Mouse (Mus musculus): ENCODE data around the gene Rbm8a. TPM values are rescaled to one million over a fixed set of nuclear protein-coding genes. Genes with fewer than 3 reads are reported as not detected.

The Rbm8a gene
- total and polyA plus RNA-seq, 3 experiments = 47.4 to 115 (median 47.6) TPM

DNA sequence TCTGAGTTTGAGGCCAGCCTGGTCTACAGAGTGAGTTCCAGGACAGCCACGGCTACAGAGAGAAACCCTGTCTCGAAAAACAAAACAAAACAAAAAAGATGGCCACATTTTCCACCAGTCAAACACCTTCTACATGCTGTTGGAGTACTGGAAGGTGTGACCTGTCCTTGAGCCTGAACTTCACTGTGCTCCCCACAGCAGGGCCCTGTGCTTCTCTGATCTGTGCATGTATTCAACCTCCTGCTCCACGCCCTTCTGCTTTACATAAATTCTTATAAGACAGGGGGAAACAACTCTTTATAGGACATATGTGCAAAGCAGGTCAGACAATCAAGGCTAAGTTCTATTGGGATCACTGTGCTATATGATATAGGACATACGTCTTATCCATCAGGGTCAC lies 6.5 kb upstream of the Rbm8a start:
- no peak for ATAC-seq (ENCODE audit: extremely low read depth, insufficient number of reproducible peaks, low FRiP score, poor library complexity, severe bottlenecking)
- Histone ChIP-seq H3K4me1 (ENCODE audit: insufficient read depth, low read depth, low read length) (no peaks in the 10 kb centered on the region; the same call in 1 of the 2 replicates), H3K4me3 (ENCODE audit: low read depth, low read length) (no peak overlapping the region), H3K27me3 (ENCODE audit: insufficient read depth, low read length) (no peaks in the 10 kb centered on the region), H3K9me3 (replicated peaks) (no peaks in the 10 kb centered on the region), H3K36me3 (replicated peaks) (peaks cover 64% of the 10 kb centered on the region)
- no peak for DNase-seq (ENCODE audit: low spot score)
- TF ChIP-seq POLR2AphosphoS5 (IDR thresholded peaks at IDR 0.05; ENCODE audit: insufficient replicate concordance, low read depth, low read length) (no peak), TAL1 (conservative IDR thresholded peaks at IDR 0.05; ENCODE audit: low read depth, low read length) (no peak), GATA1 (IDR thresholded peaks at IDR 0.05; ENCODE audit: borderline replicate concordance, low read length) (no peak), GATA2 (IDR thresholded peaks at IDR 0.05; ENCODE audit: borderline replicate concordance, low read depth, low read length) (no peak), CTCF (IDR thresholded peaks at IDR 0.05; ENCODE audit: low read depth, low read length) (no peak)

DNA sequence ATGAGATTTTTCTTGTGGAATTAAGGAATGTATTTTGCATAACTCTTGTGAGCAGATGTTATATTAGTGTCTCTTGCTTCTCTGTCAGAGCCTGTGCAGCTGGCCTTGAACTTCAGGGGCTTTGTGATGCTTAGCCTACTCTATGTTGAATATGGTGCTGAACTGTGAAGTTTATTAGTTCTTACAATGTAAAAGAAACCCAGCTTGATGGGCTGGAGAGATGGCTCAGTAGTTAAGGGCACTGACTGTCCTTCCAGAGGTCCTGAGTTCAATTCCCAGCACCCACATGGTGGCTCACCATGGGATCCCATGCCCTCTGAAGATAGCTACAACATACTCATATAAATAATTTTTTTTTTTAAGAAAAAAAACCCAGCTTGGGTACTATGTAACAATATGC lies 2.3 kb downstream of the Rbm8a start:
- no peak for DNase-seq (ENCODE audit: low spot score)
- Histone ChIP-seq H3K9me3 (replicated peaks) (no peaks in the 10 kb centered on the region), H3K36me3 (replicated peaks) (peaks cover 40% of the 10 kb centered on the region), H3K4me1 (ENCODE audit: insufficient read depth, low read depth, low read length) (peaks cover 46% of the 10 kb centered on the region), H3K27me3 (ENCODE audit: insufficient read depth, low read length) (no peaks in the 10 kb centered on the region), H3K4me3 (ENCODE audit: low read depth, low read length) (no peak overlapping the region)
- no peak for ATAC-seq (ENCODE audit: extremely low read depth, insufficient number of reproducible peaks, low FRiP score, poor library complexity, severe bottlenecking)
- no peak for TF ChIP-seq GATA2 (IDR thresholded peaks at IDR 0.05; ENCODE audit: borderline replicate concordance, low read depth, low read length)
- no peak for TF ChIP-seq CTCF (IDR thresholded peaks at IDR 0.05; ENCODE audit: low read depth, low read length)
- no peak for TF ChIP-seq POLR2AphosphoS5 (IDR thresholded peaks at IDR 0.05; ENCODE audit: insufficient replicate concordance, low read depth, low read length)
- TF ChIP-seq GATA1 (IDR thresholded peaks at IDR 0.05; ENCODE audit: borderline replicate concordance, low read length) = no peak
- no peak for TF ChIP-seq TAL1 (conservative IDR thresholded peaks at IDR 0.05; ENCODE audit: low read depth, low read length)

DNA sequence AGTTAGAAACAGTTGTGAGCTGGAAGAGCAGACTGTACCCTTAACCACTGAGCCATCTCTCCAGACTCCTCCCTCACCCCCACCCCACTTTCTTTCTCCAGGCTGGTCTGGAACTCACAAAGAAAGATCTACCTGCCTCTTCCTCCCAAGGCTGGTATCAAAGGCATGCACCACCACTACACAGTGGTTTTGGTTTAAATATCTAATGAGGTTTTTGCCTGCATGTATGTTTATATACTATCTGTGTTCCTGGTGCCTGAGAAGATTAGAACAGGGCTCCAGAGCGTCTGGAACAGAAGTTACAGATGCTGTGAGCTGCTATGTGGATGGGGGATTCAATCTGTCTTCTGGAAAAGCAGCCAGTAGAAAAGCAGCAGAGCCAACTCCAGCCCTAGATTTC lies 4.3 kb downstream of the Rbm8a start:
- no peaks in the 10 kb centered on the region for H3K27me3 ChIP-seq (ENCODE audit: insufficient read depth, low read length)
- no peak for DNase-seq (ENCODE audit: low spot score)
- H3K4me1 ChIP-seq (ENCODE audit: insufficient read depth, low read depth, low read length) = peaks cover 47% of the 10 kb centered on the region
- H3K36me3 ChIP-seq (replicated peaks) = peaks cover 56% of the 10 kb centered on the region
- ATAC-seq (ENCODE audit: extremely low read depth, insufficient number of reproducible peaks, low FRiP score, poor library complexity, severe bottlenecking) = no peak
- TF ChIP-seq CTCF (IDR thresholded peaks at IDR 0.05; ENCODE audit: low read depth, low read length) (no peak), POLR2AphosphoS5 (IDR thresholded peaks at IDR 0.05; ENCODE audit: insufficient replicate concordance, low read depth, low read length) (no peak), GATA2 (IDR thresholded peaks at IDR 0.05; ENCODE audit: borderline replicate concordance, low read depth, low read length) (no peak), GATA1 (IDR thresholded peaks at IDR 0.05; ENCODE audit: borderline replicate concordance, low read length) (no peak), TAL1 (conservative IDR thresholded peaks at IDR 0.05; ENCODE audit: low read depth, low read length) (no peak)
- no peaks in the 10 kb centered on the region for H3K9me3 ChIP-seq (replicated peaks)
- no peak overlapping the region for H3K4me3 ChIP-seq (ENCODE audit: low read depth, low read length)

DNA sequence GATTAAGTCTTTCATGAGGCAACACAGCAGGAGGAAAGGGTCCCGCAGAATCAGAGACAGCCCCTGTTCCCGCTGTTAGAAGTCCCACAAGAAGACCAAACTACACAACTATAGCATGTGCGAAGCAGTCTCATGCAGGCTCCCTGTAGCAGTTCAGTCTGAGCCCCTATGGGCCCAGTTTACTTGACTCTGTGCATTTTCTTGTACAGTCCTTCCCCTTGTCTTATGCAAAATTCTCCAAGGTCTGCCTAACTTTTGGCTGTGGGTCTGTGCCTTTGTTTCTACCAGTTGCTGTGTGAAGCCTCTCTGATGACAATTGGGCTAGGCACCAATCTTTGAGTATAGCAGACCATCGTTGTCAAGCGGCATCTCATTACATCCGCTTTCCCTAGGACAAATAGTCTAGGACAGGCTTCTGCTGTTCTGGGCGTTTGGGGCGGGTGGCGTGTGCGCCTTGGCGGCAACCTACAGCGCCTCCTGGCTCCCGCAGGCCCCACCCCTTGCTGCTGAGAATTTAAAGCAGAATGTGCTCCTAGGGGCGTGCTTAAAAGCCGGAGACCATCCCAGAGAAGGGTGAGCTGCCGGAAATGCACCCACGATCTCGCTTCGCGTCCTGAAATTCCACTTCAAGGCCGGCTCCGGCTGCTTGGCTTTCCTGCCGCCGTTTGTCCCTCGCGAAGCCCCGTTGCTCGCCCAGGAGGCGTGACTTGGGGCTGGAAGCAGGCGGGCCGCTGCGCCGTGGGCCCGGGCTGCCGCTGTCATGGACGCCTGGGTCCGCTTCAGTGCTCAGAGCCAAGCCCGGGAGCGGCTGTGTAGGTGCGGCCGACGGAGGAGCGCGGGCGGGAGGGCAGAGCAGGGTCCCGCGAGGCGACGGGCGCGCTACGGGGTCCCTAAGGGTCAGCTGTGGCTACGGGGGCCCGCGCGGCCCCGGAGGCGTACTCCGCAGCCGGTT lies 5.5 kb downstream of the Rbm8a start, which contains the start of the genes Pex11b and Gm42957:
Gene Pex11b, plus strand, starts transcription at position 449 of the 952 bp plus-strand sequence.
Gene Gm42957, plus strand, starts transcription at position 547 of the 952 bp plus-strand sequence.
- ATAC-seq (ENCODE audit: extremely low read depth, insufficient number of reproducible peaks, low FRiP score, poor library complexity, severe bottlenecking) (peak; percentile 71), DNase-seq (ENCODE audit: low spot score) (peak; percentile 80)
- H3K4me1 ChIP-seq (ENCODE audit: insufficient read depth, low read depth, low read length) = peaks cover 49% of the 10 kb centered on the region
- TF ChIP-seq GATA2 (IDR thresholded peaks at IDR 0.05; ENCODE audit: borderline replicate concordance, low read depth, low read length) (no peak), TAL1 (conservative IDR thresholded peaks at IDR 0.05; ENCODE audit: low read depth, low read length) (no peak), GATA1 (IDR thresholded peaks at IDR 0.05; ENCODE audit: borderline replicate concordance, low read length) (no peak), CTCF (IDR thresholded peaks at IDR 0.05; ENCODE audit: low read depth, low read length) (no peak), POLR2AphosphoS5 (IDR thresholded peaks at IDR 0.05; ENCODE audit: insufficient replicate concordance, low read depth, low read length) (no peak; the same call in 1 of the 2 replicates)
- H3K9me3 ChIP-seq (replicated peaks) = no peaks in the 10 kb centered on the region
- peak within 1 kb of the TSS; percentile 88 for H3K4me3 ChIP-seq (ENCODE audit: low read depth, low read length)
- H3K27me3 ChIP-seq (ENCODE audit: insufficient read depth, low read length) = no peaks in the 10 kb centered on the region
- peaks cover 68% of the 10 kb centered on the region for H3K36me3 ChIP-seq (replicated peaks)

DNA sequence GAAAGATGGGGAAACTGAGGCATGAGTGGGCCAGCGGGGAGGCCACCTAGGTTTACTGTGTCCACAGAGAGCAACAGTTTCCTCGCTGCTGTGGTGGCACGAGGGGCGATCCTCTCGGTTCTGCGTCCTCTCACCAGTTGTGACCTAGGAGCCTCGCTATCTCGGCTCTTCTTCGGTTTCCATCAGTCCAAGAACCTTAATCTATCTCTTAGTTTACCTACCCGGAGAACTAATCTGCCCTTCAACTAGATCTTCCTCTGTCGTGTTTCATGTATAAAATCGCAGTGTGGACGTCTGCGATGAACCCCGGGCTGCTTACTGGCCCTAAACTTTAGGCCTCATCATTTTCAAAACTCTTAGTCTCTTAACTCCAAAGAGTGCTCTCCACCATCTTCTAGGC lies 6.2 kb downstream of the Rbm8a start:
- Histone ChIP-seq H3K36me3 (replicated peaks) (peaks cover 72% of the 10 kb centered on the region), H3K4me1 (ENCODE audit: insufficient read depth, low read depth, low read length) (peaks cover 45% of the 10 kb centered on the region), H3K27me3 (ENCODE audit: insufficient read depth, low read length) (no peaks in the 10 kb centered on the region), H3K4me3 (ENCODE audit: low read depth, low read length) (peak overlapping the region; percentile 88), H3K9me3 (replicated peaks) (no peaks in the 10 kb centered on the region)
- TF ChIP-seq CTCF (IDR thresholded peaks at IDR 0.05; ENCODE audit: low read depth, low read length) (no peak), GATA1 (IDR thresholded peaks at IDR 0.05; ENCODE audit: borderline replicate concordance, low read length) (no peak), POLR2AphosphoS5 (IDR thresholded peaks at IDR 0.05; ENCODE audit: insufficient replicate concordance, low read depth, low read length) (no peak), GATA2 (IDR thresholded peaks at IDR 0.05; ENCODE audit: borderline replicate concordance, low read depth, low read length) (no peak), TAL1 (conservative IDR thresholded peaks at IDR 0.05; ENCODE audit: low read depth, low read length) (no peak)
- DNase-seq (ENCODE audit: low spot score) (no peak), ATAC-seq (ENCODE audit: extremely low read depth, insufficient number of reproducible peaks, low FRiP score, poor library complexity, severe bottlenecking) (no peak)

DNA sequence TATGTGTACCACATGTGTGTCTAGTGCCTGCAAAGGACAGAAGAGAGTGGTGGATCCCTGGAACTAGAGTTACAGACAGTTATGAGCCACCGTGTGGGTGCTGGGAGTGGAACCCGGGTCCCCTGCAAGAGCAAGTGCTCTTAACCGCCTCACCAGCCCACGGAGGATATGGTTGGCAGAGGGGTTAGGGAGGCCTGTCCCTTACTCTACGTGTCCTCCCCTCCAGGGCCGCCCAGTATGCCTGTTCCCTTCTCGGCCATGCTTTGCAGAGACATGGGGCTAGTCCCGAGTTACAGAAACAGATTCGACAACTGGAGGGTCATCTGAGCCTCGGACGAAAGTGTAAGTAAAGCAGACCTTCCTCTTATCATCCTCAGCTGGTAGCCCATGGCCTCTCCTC lies 6.7 kb downstream of the Rbm8a start:
- H3K27me3 ChIP-seq (ENCODE audit: insufficient read depth, low read length) = no peaks in the 10 kb centered on the region
- no peaks in the 10 kb centered on the region for H3K9me3 ChIP-seq (replicated peaks)
- no peak for DNase-seq (ENCODE audit: low spot score)
- peak overlapping the region; percentile 88 for H3K4me3 ChIP-seq (ENCODE audit: low read depth, low read length)
- H3K36me3 ChIP-seq (replicated peaks) = peaks cover 72% of the 10 kb centered on the region
- no peak for ATAC-seq (ENCODE audit: extremely low read depth, insufficient number of reproducible peaks, low FRiP score, poor library complexity, severe bottlenecking)
- TF ChIP-seq TAL1 (conservative IDR thresholded peaks at IDR 0.05; ENCODE audit: low read depth, low read length) = no peak
- no peak for TF ChIP-seq POLR2AphosphoS5 (IDR thresholded peaks at IDR 0.05; ENCODE audit: insufficient replicate concordance, low read depth, low read length)
- no peak for TF ChIP-seq CTCF (IDR thresholded peaks at IDR 0.05; ENCODE audit: low read depth, low read length)
- no peak for TF ChIP-seq GATA1 (IDR thresholded peaks at IDR 0.05; ENCODE audit: borderline replicate concordance, low read length)
- TF ChIP-seq GATA2 (IDR thresholded peaks at IDR 0.05; ENCODE audit: borderline replicate concordance, low read depth, low read length) = no peak
- H3K4me1 ChIP-seq (ENCODE audit: insufficient read depth, low read depth, low read length) = peaks cover 43% of the 10 kb centered on the region

Measured in G1E (cell line).